Mouse (Mus musculus) heart, adult 2 months (tissue): ENCODE measurements around the gene Tspan4.

Experiments
- CTCF ChIP-seq: fragments of 200-600 bp; IDR thresholded peaks from 2 replicates; pipeline ENCODE4 v1.8.1; 2022; ENCODE audit warnings: antibody characterized with exemption, mild to moderate bottlenecking, moderate library complexity
- EP300 ChIP-seq: fragments of 200-500 bp; IDR thresholded peaks from 2 replicates; pipeline ENCODE4 v1.6.1; 2011; ENCODE audit warnings: low read depth, low read length, control low read depth; ENCODE audit not compliant: insufficient read depth
- POLR2A ChIP-seq: fragments of 200-500 bp; IDR thresholded peaks from 2 replicates; pipeline ENCODE4 v1.6.1; 2011; ENCODE audit warnings: mild to moderate bottlenecking, low read depth, low read length, control low read depth; ENCODE audit not compliant: insufficient read depth

DNA sequence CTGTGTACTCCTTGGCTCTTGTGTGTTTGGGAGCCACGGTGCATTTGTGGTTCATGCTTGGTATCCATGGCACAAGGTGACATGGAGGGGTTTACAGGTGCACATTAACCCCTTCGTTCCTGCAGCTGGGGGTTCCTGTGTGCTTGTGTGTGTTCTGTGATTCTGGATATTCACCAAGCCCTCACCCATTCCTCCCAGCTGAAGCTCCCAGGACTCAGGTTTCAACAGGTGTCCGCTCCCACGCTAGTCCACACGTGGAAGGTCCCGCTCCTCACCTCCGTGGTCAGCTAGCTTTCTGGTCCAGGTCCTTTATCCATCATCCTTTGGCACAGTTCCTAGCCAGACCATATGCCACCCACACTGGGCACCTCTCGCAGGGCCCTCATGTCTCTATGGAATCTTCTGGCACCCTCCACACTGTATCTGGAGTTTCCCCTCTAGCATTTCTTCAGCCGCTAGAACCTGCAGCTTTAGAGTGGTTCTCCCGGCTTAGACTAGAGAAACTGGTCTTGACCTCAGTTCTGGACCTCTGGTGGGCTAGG, 8.4 kb upstream of the Tspan4 start:
- TF ChIP-seq POLR2A (no peak), CTCF (no peak), EP300 (no peak)
